7 mouse cellular contexts compared by ENCODE assay signal in genomic region chr2:167894948-167895372, GRCm38 (mm10). TPM values are rescaled to one million over a fixed set of nuclear protein-coding genes. Genes with fewer than 3 reads are reported as not detected.
DNase-seq lines count a peak whose midpoint lies in the region; ATAC-seq and TF ChIP-seq lines count a peak whose summit lies in the region.

No protein-coding gene starts in this region.

- no peak overlapping the region for H3K27ac ChIP-seq in embryonic facial prominence, embryonic 12.5 days
- no peak overlapping the region for H3K27ac ChIP-seq in limb, embryonic 13.5 days
- no peak overlapping the region for H3K27ac ChIP-seq in midbrain, embryonic 16.5 days (ENCODE audit: low read length)
- no peak overlapping the region for H3K27ac ChIP-seq in spleen, adult 2 months (ENCODE audit: insufficient read depth, low read length)

- peak; percentile 99 for TF ChIP-seq CTCF in spleen, adult 2 months (IDR thresholded peaks at IDR 0.05; ENCODE audit: extremely low read depth, insufficient read depth, insufficient read length, insufficient replicate concordance)

- DNase-seq in adrenal gland, postnatal 36 days, result peak; percentile 89 to 92
- peak; percentile 80 for DNase-seq in heart, adult 8-10 months (ENCODE audit: low spot score)
- DNase-seq in kidney, adult 8-10 months, result peak; percentile 63 to 83
- DNase-seq in spleen, adult 2 months (ENCODE audit: low read depth in 1 of 2, low spot score in 2 of 2), result peak; percentile 58 to 80

- H3K4me1 ChIP-seq in embryonic facial prominence, embryonic 12.5 days, result peaks cover 4% of the 10 kb centered on the region
- H3K4me1 ChIP-seq in limb, embryonic 13.5 days, result peaks cover 11% of the 10 kb centered on the region
- H3K4me1 ChIP-seq in midbrain, embryonic 16.5 days (ENCODE audit: control insufficient read depth, insufficient read depth, low read length), result no peaks in the 10 kb centered on the region
- H3K4me1 ChIP-seq in spleen, adult 2 months (ENCODE audit: control insufficient read depth, insufficient read depth, insufficient read length), result no peaks in the 10 kb centered on the region

- no peak overlapping the region for H3K9ac ChIP-seq in embryonic facial prominence, embryonic 12.5 days
- no peak overlapping the region for H3K9ac ChIP-seq in limb, embryonic 13.5 days
- no peak overlapping the region for H3K9ac ChIP-seq in midbrain, embryonic 16.5 days (ENCODE audit: low read depth, low read length)

- H3K9me3 ChIP-seq in embryonic facial prominence, embryonic 12.5 days, result no peaks in the 10 kb centered on the region
- H3K9me3 ChIP-seq in limb, embryonic 13.5 days, result no peaks in the 10 kb centered on the region
- H3K9me3 ChIP-seq in midbrain, embryonic 16.5 days (replicated peaks; ENCODE audit: control insufficient read depth, low read length, poor library complexity, severe bottlenecking), result no peaks in the 10 kb centered on the region

- TF ChIP-seq POLR2A in spleen, adult 2 months (IDR thresholded peaks at IDR 0.05; ENCODE audit: low read depth, low read length), result no peak

- no peak for ATAC-seq in embryonic facial prominence, embryonic 12.5 days (ENCODE audit: insufficient number of reproducible peaks, insufficient read depth, low FRiP score, low TSS enrichment)
- ATAC-seq in limb, embryonic 13.5 days (ENCODE audit: low FRiP score, low read depth), result peak; percentile 63
- peak; percentile 79 for ATAC-seq in midbrain, embryonic 16.5 days

- H3K4me2 ChIP-seq in embryonic facial prominence, embryonic 12.5 days (replicated peaks), result peak overlapping the region; percentile 40
- H3K4me2 ChIP-seq in limb, embryonic 13.5 days (replicated peaks), result peak overlapping the region; percentile 57
- peak overlapping the region; percentile 40 for H3K4me2 ChIP-seq in midbrain, embryonic 16.5 days (ENCODE audit: low read length)

- peak overlapping the region; percentile 19 for H3K4me3 ChIP-seq in embryonic facial prominence, embryonic 12.5 days
- H3K4me3 ChIP-seq in limb, embryonic 13.5 days, result peak overlapping the region; percentile 20
- H3K4me3 ChIP-seq in midbrain, embryonic 16.5 days (ENCODE audit: low read depth, low read length), result 0 out of 2 replicates have a peak overlapping the region, but pooled peaks have one; percentile 19
- no peak overlapping the region for H3K4me3 ChIP-seq in spleen, adult 2 months (ENCODE audit: extremely low read depth, insufficient read depth, insufficient read length)

- H3K27me3 ChIP-seq in embryonic facial prominence, embryonic 12.5 days, result peaks cover 12% of the 10 kb centered on the region
- H3K27me3 ChIP-seq in limb, embryonic 13.5 days, result peaks cover 32% of the 10 kb centered on the region
- peaks cover 7% of the 10 kb centered on the region; the same call in 1 of the 2 replicates for H3K27me3 ChIP-seq in midbrain, embryonic 16.5 days (ENCODE audit: control insufficient read depth, insufficient read depth, low read depth, low read length)
- H3K27me3 ChIP-seq in spleen, adult 2 months (ENCODE audit: control insufficient read depth, insufficient read depth, low read length), result no peaks in the 10 kb centered on the region

- H3K36me3 ChIP-seq in embryonic facial prominence, embryonic 12.5 days, result no peaks in the 10 kb centered on the region
- H3K36me3 ChIP-seq in limb, embryonic 13.5 days, result no peaks in the 10 kb centered on the region
- no peaks in the 10 kb centered on the region for H3K36me3 ChIP-seq in midbrain, embryonic 16.5 days (ENCODE audit: control insufficient read depth, insufficient read depth, low read length)
- H3K36me3 ChIP-seq in spleen, adult 2 months (ENCODE audit: control insufficient read depth, insufficient read depth, low read length), result no peaks in the 10 kb centered on the region

- WGBS in embryonic facial prominence, embryonic 12.5 days, result 2% methylated on average over 30 of the region's 30 CpGs
- 1% methylated on average over 30 of the region's 30 CpGs for WGBS in limb, embryonic 13.5 days
- under 1% methylated on average over 30 of the region's 30 CpGs for WGBS in midbrain, embryonic 16.5 days
- 2% methylated on average over 30 of the region's 30 CpGs for WGBS in spleen, adult 2 months

RNA-seq across cellular contexts. Expression of gene Ptpn1, which starts 36.9 kb away (rescaled TPM):
- 10 to 100 TPM; 57.2 to 65.2 TPM for total RNA-seq in adrenal gland, postnatal 36 days (2021)
- polyA plus RNA-seq in embryonic facial prominence, embryonic 12.5 days (2016; fragmentation: Nextera tagmentation; extraction: Ambion mirVana), result 60.8 and 62.2 TPM in 2 replicates
- total RNA-seq in heart, adult 8-10 months (2022), result 10 to 100 TPM; 14.7 to 17.6 (median 16.4) TPM
- 54.0 and 54.9 TPM in 2 replicates for polyA plus RNA-seq in limb, embryonic 13.5 days (2015; fragmentation: Nextera tagmentation; extraction: Ambion mirVana)
- polyA plus RNA-seq in midbrain, embryonic 16.5 days (2015; fragmentation: Nextera tagmentation; extraction: Ambion mirVana), result 79.8 and 86.0 TPM in 2 replicates
- 83.8 and 110 TPM in 2 replicates for polyA plus RNA-seq in spleen, adult 2 months (2012; rRNA removed)
